Mouse (Mus musculus) 3134 (cell line): ENCODE data around the gene Lst1.
A peak's percentile ranks its signal among the peaks of the same experiment; 100 is the strongest.

ENCODE experiments used
- DNase-seq: peaks from one replicate; pipeline ENCODE4 v3.0.0-alpha.2; 2011; ENCODE audit warnings: low spot score; ENCODE audit not compliant: insufficient read length; ENCODE audit errors: extremely low read depth

Lst1 gene

GRCm38 (mm10) chr17:35209785-35210535, 21.7 kb upstream of the Lst1 start:
- DNase-seq, result no peak

GRCm38 (mm10) chr17:35205380-35205769, 17.1 kb upstream of the Lst1 start:
- no peak for DNase-seq

- no peak for DNase-seq
Measured at GRCm38 (mm10) chr17:35204494-35205379, 16.5 kb upstream of the Lst1 start, which contains the start of gene Lta. Gene Lta (minus strand): TSS chr17:35205351.

- DNase-seq, result no peak
Measured at GRCm38 (mm10) chr17:35202442-35202841, 14.2 kb upstream of the Lst1 start.

- DNase-seq, result no peak
Measured at GRCm38 (mm10) chr17:35201787-35202186, 13.5 kb upstream of the Lst1 start, which contains the start of gene Tnf. Gene Tnf (minus strand): TSS chr17:35202007.

GRCm38 (mm10) chr17:35201128-35201527, 12.9 kb upstream of the Lst1 start:
- DNase-seq, result no peak

- DNase-seq, result peak; percentile 40
Measured at GRCm38 (mm10) chr17:35200398-35200797, 12.2 kb upstream of the Lst1 start.

- no peak for DNase-seq
Measured at GRCm38 (mm10) chr17:35198946-35199345, 10.7 kb upstream of the Lst1 start.

GRCm38 (mm10) chr17:35198029-35198428, 9.8 kb upstream of the Lst1 start:
- DNase-seq, result no peak

- no peak for DNase-seq
Measured at GRCm38 (mm10) chr17:35197126-35197525, 8.9 kb upstream of the Lst1 start.

- DNase-seq, result no peak
Measured at GRCm38 (mm10) chr17:35196321-35196641, 8.0 kb upstream of the Lst1 start.

- DNase-seq, result no peak
Measured at GRCm38 (mm10) chr17:35195631-35196320, 7.5 kb upstream of the Lst1 start.

- DNase-seq, result no peak
Measured at GRCm38 (mm10) chr17:35194844-35195630, 6.8 kb upstream of the Lst1 start.

GRCm38 (mm10) chr17:35193881-35194843, 5.9 kb upstream of the Lst1 start, which contains the start of gene Ltb:
Gene Ltb (plus strand): TSS chr17:35194439.
- DNase-seq, result no peak

- no peak for DNase-seq
Measured at GRCm38 (mm10) chr17:35192924-35193323, 4.7 kb upstream of the Lst1 start.

GRCm38 (mm10) chr17:35191723-35192122, 3.5 kb upstream of the Lst1 start:
- DNase-seq, result no peak

- no peak for DNase-seq
Measured at GRCm38 (mm10) chr17:35190096-35190495, 1.9 kb upstream of the Lst1 start.

GRCm38 (mm10) chr17:35189186-35189585, 947 bp upstream of the Lst1 start:
- no peak for DNase-seq

- DNase-seq, result no peak
Measured at GRCm38 (mm10) chr17:35187345-35187744, 894 bp downstream of the Lst1 start.
